Mouse (Mus musculus) heart, embryonic 14.5 days (tissue): ENCODE data around the gene Pbdc1. TPM values are rescaled to one million over a fixed set of nuclear protein-coding genes. Genes with fewer than 3 reads are reported as not detected.
"Not testable (repeated sequence)": the region's sequence is repeated elsewhere in the genome, so short reads cannot be mapped to it uniquely, and the experiment has no call there.

Source experiments
- ATAC-seq: fragments of 200-750 bp; cut with Nextera tagmentation; 2 replicates; pipeline ENCODE4 v1.8.0; 2017; ENCODE audit warnings: low read depth, moderate TSS enrichment; ENCODE audit not compliant: insufficient number of reproducible peaks, insufficient read depth, low FRiP score
- H3K27ac ChIP-seq, 2 experiments: fragments of 200-500 bp in 1 of 2; fragments of 300-500 bp in 1 of 2; sonication (generic) in 1 of 2; replicated peaks in 1 of 2; 2 replicates each; pipeline ENCODE4 v1.5.1; 2012 to 2014; ENCODE audit warnings: low read depth in 2 of 2, low read length in 2 of 2, control low read depth in 1 of 2, mild to moderate bottlenecking in 1 of 2, mixed read lengths in 1 of 2; ENCODE audit not compliant: control insufficient read depth in 1 of 2, insufficient read depth in 1 of 2
- H3K27me3 ChIP-seq: fragments of 300-500 bp; sonication (generic); 2 replicates; pipeline ENCODE4 v1.6.1; 2014; ENCODE audit warnings: mild to moderate bottlenecking, low read length, control low read depth; ENCODE audit not compliant: control insufficient read depth, insufficient read depth
- H3K36me3 ChIP-seq: fragments of 300-500 bp; sonication (generic); 2 replicates; pipeline ENCODE4 v1.6.1; 2014; ENCODE audit warnings: mild to moderate bottlenecking, control low read depth, low read length, mixed read lengths; ENCODE audit not compliant: control insufficient read depth, insufficient read depth
- H3K4me1 ChIP-seq, 2 experiments: fragments of 200-500 bp in 1 of 2; fragments of 300-500 bp in 1 of 2; sonication (generic) in 1 of 2; 2 replicates each; pipeline ENCODE4 v1.6.1; 2012 to 2014; ENCODE audit warnings: low read length in 2 of 2, control low read depth in 1 of 2, mixed read lengths in 1 of 2; ENCODE audit not compliant: control insufficient read depth in 2 of 2, insufficient read depth in 2 of 2
- H3K4me2 ChIP-seq: fragments of 300-500 bp; sonication (generic); 2 replicates; pipeline ENCODE4 v1.6.1; 2014; ENCODE audit warnings: mild to moderate bottlenecking, low read length
- H3K4me3 ChIP-seq, 2 experiments: fragments of 200-500 bp in 1 of 2; fragments of 300-500 bp in 1 of 2; sonication (generic) in 1 of 2; 2 replicates each; pipeline ENCODE4 v1.5.1; 2012 to 2014; ENCODE audit warnings: low read length in 2 of 2, mild to moderate bottlenecking in 2 of 2, control low read depth in 1 of 2, low read depth in 1 of 2, moderate library complexity in 1 of 2; ENCODE audit not compliant: control insufficient read depth in 1 of 2, insufficient read depth in 1 of 2
- H3K9ac ChIP-seq: fragments of 300-500 bp; sonication (generic); 2 replicates; pipeline ENCODE4 v1.6.1; 2014; ENCODE audit warnings: mild to moderate bottlenecking, low read length
- H3K9me3 ChIP-seq: fragments of 300-500 bp; sonication (generic); 2 replicates; pipeline ENCODE4 v1.6.1; 2016; ENCODE audit warnings: low read length, control low read depth; ENCODE audit not compliant: control insufficient read depth
- WGBS: fragments of 180-500 bp; shearing (Covaris S2); extraction: QIAGEN DNeasy Blood & Tissue Kit; methylation state at CpG from one replicate; pipeline ENCODE4 v1.1.7; 2014; 5-methylcytosine and 5-hydroxymethylcytosine counted together
- polyA plus RNA-seq: library from polyadenylated mRNA; unstranded; fragments of >200 nt; fragmentation: Nextera tagmentation; extraction: Ambion mirVana; gene quantifications from 2 replicates; pipeline ENCODE4 v1.2.1, GENCODE M21; 2014

The Pbdc1 gene
- polyA plus RNA-seq, 1 experiment from 2014 or later = 39.0 TPM

- H3K27me3 ChIP-seq, H3K9me3 ChIP-seq, H3K4me2 ChIP-seq, H3K27ac ChIP-seq, H3K36me3 ChIP-seq, H3K4me1 ChIP-seq, H3K9ac ChIP-seq, ATAC-seq, H3K4me3 ChIP-seq: not testable (repeated sequence)
- WGBS = 51% methylated on average over 5 of the region's 6 CpGs
Observed at GRCm38 (mm10) chrX:105165007-105165406, 85.5 kb downstream of the Pbdc1 start.

Other genes starting within 250 kb of the Pbdc1 start
- gene Magee2, start 222.5 kb upstream of the Pbdc1 start, polyA plus RNA-seq = 1.5 and 2.1 TPM in 2 replicates
- 7.5 and 9.3 TPM in 2 replicates for gene Magee1, start 40.6 kb downstream of the Pbdc1 start, polyA plus RNA-seq